Mouse (Mus musculus): ENCODE results near the gene Fam178b. TPM values are rescaled to one million over a fixed set of nuclear protein-coding genes. Genes with fewer than 3 reads are reported as not detected.

Fam178b gene
- polyA plus RNA-seq, 1 experiment, result 0.08 TPM

- Histone ChIP-seq H3K79me2 (ENCODE audit: control insufficient read depth, insufficient read depth) (no peaks in the 10 kb centered on the region), H3ac (ENCODE audit: control insufficient read depth, insufficient read length, low read depth) (no peak overlapping the region), H3K4me3 (ENCODE audit: insufficient read depth, poor library complexity, severe bottlenecking) (no peak overlapping the region), H3K79me3 (ENCODE audit: low read depth) (no peaks in the 10 kb centered on the region), H3K27me3 (ENCODE audit: control insufficient read depth, insufficient read depth, insufficient read length) (no peaks in the 10 kb centered on the region), H3K36me3 (ENCODE audit: control insufficient read depth, insufficient read depth) (no peaks in the 10 kb centered on the region)
- no peak for TF ChIP-seq CEBPB (IDR thresholded peaks at IDR 0.05; ENCODE audit: low read depth)
- no peak for TF ChIP-seq MYOD1 (IDR thresholded peaks at IDR 0.05; ENCODE audit: control insufficient read depth, insufficient read length, low read depth)
Observed at GRCm38 (mm10) chr1:36595167-36595931, 87.6 kb downstream of the Fam178b start.

DNA sequence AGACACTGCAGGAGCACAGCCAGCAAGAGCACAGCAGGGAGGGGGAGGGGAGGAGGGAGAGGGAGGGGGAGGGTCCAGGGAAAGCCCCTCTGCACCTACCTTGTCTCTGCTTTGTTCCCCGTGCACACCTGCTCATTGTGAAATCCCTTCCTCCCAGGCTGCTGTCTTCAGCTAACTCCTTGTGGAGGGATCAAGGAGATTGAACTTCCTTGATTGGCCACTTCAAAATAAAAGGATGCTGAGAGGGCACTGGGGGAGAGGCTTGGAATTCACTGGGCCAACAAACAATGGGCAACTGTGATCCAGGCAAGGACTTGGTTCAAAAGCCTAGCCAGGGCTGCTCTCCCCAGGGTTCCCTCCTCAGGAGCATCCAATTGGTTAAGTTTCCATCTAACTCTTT lies 89.9 kb downstream of the Fam178b start:
- no peak overlapping the region for H3ac ChIP-seq (ENCODE audit: control insufficient read depth, insufficient read length, low read depth)
- H3K27me3 ChIP-seq (ENCODE audit: control insufficient read depth, insufficient read depth, insufficient read length), result no peaks in the 10 kb centered on the region
- no peak overlapping the region for H3K4me3 ChIP-seq (ENCODE audit: insufficient read depth, poor library complexity, severe bottlenecking)
- H3K36me3 ChIP-seq (ENCODE audit: control insufficient read depth, insufficient read depth), result no peaks in the 10 kb centered on the region
- H3K79me2 ChIP-seq (ENCODE audit: control insufficient read depth, insufficient read depth), result no peaks in the 10 kb centered on the region
- no peak for TF ChIP-seq CTCF (IDR thresholded peaks at IDR 0.05; ENCODE audit: control insufficient read depth, insufficient read depth, insufficient read length)
- TF ChIP-seq MAX (IDR thresholded peaks at IDR 0.05), result no peak
- no peak for TF ChIP-seq MYOG (IDR thresholded peaks at IDR 0.05; ENCODE audit: control insufficient read depth, extremely low read depth, insufficient read length)
- TF ChIP-seq FOSL1 (IDR thresholded peaks at IDR 0.05; ENCODE audit: insufficient read depth, low read length, poor library complexity, severe bottlenecking), result no peak
- no peaks in the 10 kb centered on the region for H3K79me3 ChIP-seq (ENCODE audit: low read depth)

GRCm38 (mm10) chr1:36591408-36591807 lies 91.6 kb downstream of the Fam178b start:
- H3K4me3 ChIP-seq (ENCODE audit: insufficient read depth, poor library complexity, severe bottlenecking), result no peak overlapping the region
- no peaks in the 10 kb centered on the region for H3K27me3 ChIP-seq (ENCODE audit: control insufficient read depth, insufficient read depth, insufficient read length)
- no peaks in the 10 kb centered on the region for H3K36me3 ChIP-seq (ENCODE audit: control insufficient read depth, insufficient read depth)
- no peaks in the 10 kb centered on the region for H3K79me3 ChIP-seq (ENCODE audit: low read depth)
- no peak for TF ChIP-seq USF1 (IDR thresholded peaks at IDR 0.05; ENCODE audit: low read depth)
- TF ChIP-seq MYOG (IDR thresholded peaks at IDR 0.05; ENCODE audit: control insufficient read depth, extremely low read depth, insufficient read length), result no peak
- no peak for TF ChIP-seq MYOD1 (IDR thresholded peaks at IDR 0.05; ENCODE audit: control insufficient read depth, insufficient read length, low read depth)
- TF ChIP-seq CTCF (IDR thresholded peaks at IDR 0.05; ENCODE audit: control insufficient read depth, insufficient read depth, insufficient read length), result no peak
- no peak for TF ChIP-seq MAX (IDR thresholded peaks at IDR 0.05)
- TF ChIP-seq CEBPB (IDR thresholded peaks at IDR 0.05; ENCODE audit: low read depth), result no peak
- no peak for TF ChIP-seq FOSL1 (IDR thresholded peaks at IDR 0.05; ENCODE audit: insufficient read depth, low read length, poor library complexity, severe bottlenecking)
- H3K79me2 ChIP-seq (ENCODE audit: control insufficient read depth, insufficient read depth), result no peaks in the 10 kb centered on the region
- no peak overlapping the region for H3ac ChIP-seq (ENCODE audit: control insufficient read depth, insufficient read length, low read depth)

DNA sequence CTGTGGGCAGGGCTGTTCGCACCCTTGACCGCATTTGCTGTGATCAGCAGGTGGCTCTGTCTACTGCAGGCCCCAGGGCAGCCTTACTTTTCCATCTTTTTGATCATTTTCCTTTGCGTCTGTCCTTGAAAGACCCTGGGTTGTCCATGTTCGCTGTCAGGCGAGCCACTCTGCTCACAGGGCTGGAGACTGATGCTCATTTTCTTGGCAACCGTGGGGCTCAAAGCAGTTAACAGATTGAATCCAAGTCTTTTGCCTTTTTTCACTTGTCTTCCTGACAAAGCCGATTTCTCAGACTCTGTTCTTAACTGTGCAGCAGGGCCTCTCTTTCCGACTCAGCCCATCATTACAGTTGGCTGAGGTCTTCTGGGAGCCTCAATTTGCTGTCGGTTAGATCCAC lies 92.3 kb downstream of the Fam178b start:
- Histone ChIP-seq H3K36me3 (ENCODE audit: control insufficient read depth, insufficient read depth) (no peaks in the 10 kb centered on the region), H3K27me3 (ENCODE audit: control insufficient read depth, insufficient read depth, insufficient read length) (no peaks in the 10 kb centered on the region), H3ac (ENCODE audit: control insufficient read depth, insufficient read length, low read depth) (no peak overlapping the region), H3K79me2 (ENCODE audit: control insufficient read depth, insufficient read depth) (no peaks in the 10 kb centered on the region), H3K4me3 (ENCODE audit: insufficient read depth, poor library complexity, severe bottlenecking) (no peak overlapping the region), H3K79me3 (ENCODE audit: low read depth) (no peaks in the 10 kb centered on the region)
- no peak for TF ChIP-seq MYOD1 (IDR thresholded peaks at IDR 0.05; ENCODE audit: control insufficient read depth, insufficient read length, low read depth)
- TF ChIP-seq MAX (IDR thresholded peaks at IDR 0.05), result no peak
- TF ChIP-seq MYOG (IDR thresholded peaks at IDR 0.05; ENCODE audit: control insufficient read depth, extremely low read depth, insufficient read length), result no peak
- no peak for TF ChIP-seq CEBPB (IDR thresholded peaks at IDR 0.05; ENCODE audit: low read depth)
- TF ChIP-seq USF1 (IDR thresholded peaks at IDR 0.05; ENCODE audit: low read depth), result no peak
- no peak for TF ChIP-seq FOSL1 (IDR thresholded peaks at IDR 0.05; ENCODE audit: insufficient read depth, low read length, poor library complexity, severe bottlenecking)
- TF ChIP-seq CTCF (IDR thresholded peaks at IDR 0.05; ENCODE audit: control insufficient read depth, insufficient read depth, insufficient read length), result no peak

- H3K27me3 ChIP-seq (ENCODE audit: control insufficient read depth, insufficient read depth, insufficient read length), result no peaks in the 10 kb centered on the region
- no peaks in the 10 kb centered on the region for H3K79me3 ChIP-seq (ENCODE audit: low read depth)
- H3K79me2 ChIP-seq (ENCODE audit: control insufficient read depth, insufficient read depth), result no peaks in the 10 kb centered on the region
- TF ChIP-seq CEBPB (IDR thresholded peaks at IDR 0.05; ENCODE audit: low read depth) (no peak), MYOD1 (IDR thresholded peaks at IDR 0.05; ENCODE audit: control insufficient read depth, insufficient read length, low read depth) (no peak), FOSL1 (IDR thresholded peaks at IDR 0.05; ENCODE audit: insufficient read depth, low read length, poor library complexity, severe bottlenecking) (no peak), MYOG (IDR thresholded peaks at IDR 0.05; ENCODE audit: control insufficient read depth, extremely low read depth, insufficient read length) (no peak), CTCF (IDR thresholded peaks at IDR 0.05; ENCODE audit: control insufficient read depth, insufficient read depth, insufficient read length) (no peak), MAX (IDR thresholded peaks at IDR 0.05) (no peak), USF1 (IDR thresholded peaks at IDR 0.05; ENCODE audit: low read depth) (no peak)
- H3ac ChIP-seq (ENCODE audit: control insufficient read depth, insufficient read length, low read depth), result no peak overlapping the region
- no peaks in the 10 kb centered on the region for H3K36me3 ChIP-seq (ENCODE audit: control insufficient read depth, insufficient read depth)
- no peak overlapping the region for H3K4me3 ChIP-seq (ENCODE audit: insufficient read depth, poor library complexity, severe bottlenecking)
Observed at GRCm38 (mm10) chr1:36589486-36589885, 93.5 kb downstream of the Fam178b start.

All from C2C12 (cell line).